Mouse (Mus musculus) embryonic fibroblast, embryonic 13.5 days (primary cell): ENCODE measurements around the gene Unc119. TPM values are rescaled to one million over a fixed set of nuclear protein-coding genes. Genes with fewer than 3 reads are reported as not detected.

ENCODE experiments used
- H3K27ac ChIP-seq: 2 replicates; pipeline ENCODE4 v1.5.1; 2012; ENCODE audit warnings: low read length, control low read depth, inconsistent platforms; ENCODE audit not compliant: insufficient read depth
- H3K4me1 ChIP-seq: 2 replicates; pipeline ENCODE4 v1.6.1; 2011; ENCODE audit warnings: low read length; ENCODE audit not compliant: control insufficient read depth, insufficient read depth
- H3K4me3 ChIP-seq: 2 replicates; pipeline ENCODE4 v1.5.1; 2011; ENCODE audit warnings: mild to moderate bottlenecking, control low read depth, low read length; ENCODE audit not compliant: insufficient read depth
- CTCF ChIP-seq: IDR thresholded peaks from 2 replicates; pipeline ENCODE4 v1.5.1; 2011; ENCODE audit warnings: mild to moderate bottlenecking, control low read depth, low read length, moderate library complexity, borderline replicate concordance; ENCODE audit not compliant: insufficient read depth
- POLR2A ChIP-seq: IDR thresholded peaks from 2 replicates; pipeline ENCODE4 v1.6.1; 2011; ENCODE audit warnings: low read depth, mild to moderate bottlenecking, control low read depth, low read length, moderate library complexity
- polyA plus RNA-seq: library from polyadenylated mRNA; stranded (reverse); fragments of >200 nt; gene quantifications from 2 replicates; pipeline ENCODE4 v1.2.4, GENCODE M21; 2011; ENCODE audit warnings: low read depth; ENCODE audit not compliant: missing spikeins, insufficient read length

Gene Unc119
- polyA plus RNA-seq, 1 experiment = 19.2 TPM

DNA sequence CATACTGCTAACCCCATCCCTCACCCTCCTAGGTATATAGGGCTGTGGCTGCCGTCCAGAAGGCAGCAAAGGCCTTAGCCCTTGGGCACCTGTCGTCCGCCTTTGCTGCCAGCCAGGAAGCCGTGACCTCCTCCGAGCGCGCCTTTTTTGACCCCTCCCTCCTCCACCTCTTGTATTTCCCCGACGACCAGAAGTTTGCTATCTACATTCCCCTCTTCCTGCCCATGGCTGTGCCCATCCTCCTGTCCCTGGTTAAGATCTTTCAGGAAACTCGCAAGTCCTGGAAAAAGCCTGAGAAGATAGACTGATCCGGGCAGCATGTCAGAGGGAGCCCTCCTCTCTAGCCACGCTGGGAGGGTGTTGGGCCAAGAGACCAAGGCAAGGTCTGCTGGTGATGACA, 1.6 kb upstream of the Unc119 start:
- no peak overlapping the region for H3K27ac ChIP-seq
- no peak overlapping the region for H3K4me3 ChIP-seq
- TF ChIP-seq POLR2A = no peak
- no peak for TF ChIP-seq CTCF
- no peaks in the 10 kb centered on the region for H3K4me1 ChIP-seq

DNA sequence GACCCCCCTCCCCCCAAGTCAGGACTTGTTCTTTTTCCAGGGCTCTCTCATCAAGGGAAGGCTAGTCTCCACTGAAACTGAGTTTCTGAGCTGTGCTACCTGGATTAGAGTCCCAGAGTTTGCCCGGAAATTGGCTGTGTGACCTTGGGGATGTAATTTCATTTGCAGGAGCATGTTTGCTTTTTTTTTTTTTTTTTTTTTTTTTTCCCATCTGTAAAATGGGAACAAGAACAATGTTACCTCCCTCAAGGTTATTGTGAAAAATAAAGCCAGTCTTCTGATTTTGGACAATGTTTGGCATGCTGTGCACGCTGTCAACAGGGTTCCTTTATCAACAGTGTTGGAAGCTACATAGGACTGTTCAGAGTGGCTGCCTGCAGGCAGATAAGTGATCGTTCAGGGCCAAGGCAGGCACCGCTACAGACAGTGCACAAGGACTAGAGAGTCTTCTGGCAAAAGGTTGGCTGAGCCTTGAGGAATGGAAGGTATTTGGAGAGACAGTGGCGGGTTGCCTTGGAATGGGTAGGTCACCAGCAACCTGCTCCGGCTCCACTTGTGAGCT, 1.1 kb downstream of the Unc119 start:
- Histone ChIP-seq H3K27ac (no peak overlapping the region), H3K4me1 (no peaks in the 10 kb centered on the region), H3K4me3 (peak overlapping the region; percentile 46)
- TF ChIP-seq CTCF (no peak), POLR2A (no peak)

- TF ChIP-seq CTCF (no peak), POLR2A (no peak)
- Histone ChIP-seq H3K4me3 (no peak overlapping the region), H3K4me1 (no peaks in the 10 kb centered on the region), H3K27ac (no peak overlapping the region)
These were observed 1.8 kb downstream of the Unc119 start for GRCm38 (mm10) chr11:78344890-78345715.

DNA sequence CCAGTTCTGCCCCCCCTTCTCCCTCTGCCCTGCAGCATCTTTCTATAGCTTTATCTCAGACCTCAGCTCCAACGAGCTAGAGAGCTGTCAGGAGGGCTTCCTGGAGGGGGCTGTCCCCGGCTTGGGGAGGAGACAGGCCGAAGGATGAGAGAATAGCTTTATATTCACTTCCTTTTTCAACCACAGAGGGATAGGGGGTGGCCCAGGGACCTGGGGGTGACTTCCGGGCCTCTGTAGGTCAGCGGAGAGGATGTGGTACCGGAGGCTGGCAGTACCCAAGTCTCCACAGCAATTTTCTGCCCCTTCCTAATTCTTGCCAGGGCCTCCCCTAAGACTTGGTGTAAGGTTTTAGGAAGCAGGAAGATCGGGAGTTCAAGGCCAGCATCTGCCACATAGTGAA, 2.5 kb downstream of the Unc119 start:
- Histone ChIP-seq H3K4me3 (no peak overlapping the region), H3K27ac (no peak overlapping the region), H3K4me1 (no peaks in the 10 kb centered on the region)
- TF ChIP-seq CTCF = no peak
- TF ChIP-seq POLR2A = no peak

GRCm38 (mm10) chr11:78346326-78347069, 3.2 kb downstream of the Unc119 start:
- Histone ChIP-seq H3K4me1 (no peaks in the 10 kb centered on the region), H3K4me3 (no peak overlapping the region), H3K27ac (no peak overlapping the region)
- TF ChIP-seq POLR2A = no peak

GRCm38 (mm10) chr11:78347070-78347754, 3.9 kb downstream of the Unc119 start:
- H3K4me3 ChIP-seq = no peak overlapping the region
- TF ChIP-seq CTCF (peak; percentile 71; the same call in 1 of the 2 replicates), POLR2A (no peak)
- H3K27ac ChIP-seq = no peak overlapping the region

GRCm38 (mm10) chr11:78347908-78348307, 4.6 kb downstream of the Unc119 start:
- H3K4me3 ChIP-seq = no peak overlapping the region
- no peak for TF ChIP-seq POLR2A
- no peak for TF ChIP-seq CTCF
- H3K27ac ChIP-seq = no peak overlapping the region
- H3K4me1 ChIP-seq = no peaks in the 10 kb centered on the region

More at GRCm38 (mm10) chr11:78347070-78347754, 3.9 kb downstream of the Unc119 start:
- no peaks in the 10 kb centered on the region for H3K4me1 ChIP-seq

GRCm38 (mm10) chr11:78348474-78348873, 5.2 kb downstream of the Unc119 start:
- H3K4me3 ChIP-seq = no peak overlapping the region
- H3K4me1 ChIP-seq = no peaks in the 10 kb centered on the region
- TF ChIP-seq POLR2A (no peak), CTCF (no peak)
- H3K27ac ChIP-seq = no peak overlapping the region
